Mouse (Mus musculus): Measurements from ENCODE around the gene Olfr318.
"Not testable (repeated sequence)": the region's sequence is repeated elsewhere in the genome, so short reads cannot be mapped to it uniquely, and the experiment has no call there.

The Olfr318 gene

GRCm38 (mm10) chr11:58723914-58724313 is at the start of gene Olfr318:
TSS of gene Olfr318 (minus strand) at chr11:58724014.
- DNase-seq (ENCODE audit: low spot score), result no peak

GRCm38 (mm10) chr11:58772888-58773287 is 49.1 kb upstream of the Olfr318 start, which contains the start of gene Olfr315:
TSS of gene Olfr315 (plus strand) at chr11:58773188.
- DNase-seq (ENCODE audit: low spot score), result no peak

- no peak for DNase-seq (ENCODE audit: low spot score)
Observed at GRCm38 (mm10) chr11:58752434-58752833, 28.6 kb upstream of the Olfr318 start, which contains the start of gene Olfr316. TSS of gene Olfr316 (plus strand) at chr11:58752734.

- not testable (repeated sequence) for DNase-seq (ENCODE audit: low spot score)
Observed at GRCm38 (mm10) chr11:58751096-58751495, 27.3 kb upstream of the Olfr318 start.

- DNase-seq (ENCODE audit: low spot score), result no peak
Observed at GRCm38 (mm10) chr11:58738792-58739262, 15.0 kb upstream of the Olfr318 start, which contains the start of gene Olfr317. TSS of gene Olfr317 (minus strand) at chr11:58739212.

- DNase-seq (ENCODE audit: low spot score), result no peak
Observed at GRCm38 (mm10) chr11:58733372-58733771, 9.6 kb upstream of the Olfr318 start.

- not testable (repeated sequence) for DNase-seq (ENCODE audit: low spot score)
Observed at GRCm38 (mm10) chr11:58727896-58728650, 4.3 kb upstream of the Olfr318 start.

GRCm38 (mm10) chr11:58719701-58720100 is 4.1 kb downstream of the Olfr318 start:
- DNase-seq (ENCODE audit: low spot score), result no peak

GRCm38 (mm10) chr11:58717723-58718122 is 6.1 kb downstream of the Olfr318 start:
- not testable (repeated sequence) for DNase-seq (ENCODE audit: low spot score)

- no peak for DNase-seq (ENCODE audit: low spot score)
Observed at GRCm38 (mm10) chr11:58709086-58709485, 14.7 kb downstream of the Olfr318 start.

GRCm38 (mm10) chr11:58698862-58699261 is 25.0 kb downstream of the Olfr318 start, which contains the start of gene Olfr319:
TSS of gene Olfr319 (plus strand) at chr11:58699162.
- DNase-seq (ENCODE audit: low spot score), result no peak

- DNase-seq (ENCODE audit: low spot score), result no peak
Observed at GRCm38 (mm10) chr11:58680799-58681198, 43.0 kb downstream of the Olfr318 start, which contains the start of gene Olfr320. TSS of gene Olfr320 (plus strand) at chr11:58681099.

GRCm38 (mm10) chr11:58671825-58672224 is 52.0 kb downstream of the Olfr318 start:
- no peak for DNase-seq (ENCODE audit: low spot score)

- DNase-seq (ENCODE audit: low spot score), result no peak
Observed at GRCm38 (mm10) chr11:58669252-58669651, 54.6 kb downstream of the Olfr318 start.

Data from T-cell, adult 2 months (primary cell).